Mouse (Mus musculus): Measurements from ENCODE around the gene Dis3.

DNA sequence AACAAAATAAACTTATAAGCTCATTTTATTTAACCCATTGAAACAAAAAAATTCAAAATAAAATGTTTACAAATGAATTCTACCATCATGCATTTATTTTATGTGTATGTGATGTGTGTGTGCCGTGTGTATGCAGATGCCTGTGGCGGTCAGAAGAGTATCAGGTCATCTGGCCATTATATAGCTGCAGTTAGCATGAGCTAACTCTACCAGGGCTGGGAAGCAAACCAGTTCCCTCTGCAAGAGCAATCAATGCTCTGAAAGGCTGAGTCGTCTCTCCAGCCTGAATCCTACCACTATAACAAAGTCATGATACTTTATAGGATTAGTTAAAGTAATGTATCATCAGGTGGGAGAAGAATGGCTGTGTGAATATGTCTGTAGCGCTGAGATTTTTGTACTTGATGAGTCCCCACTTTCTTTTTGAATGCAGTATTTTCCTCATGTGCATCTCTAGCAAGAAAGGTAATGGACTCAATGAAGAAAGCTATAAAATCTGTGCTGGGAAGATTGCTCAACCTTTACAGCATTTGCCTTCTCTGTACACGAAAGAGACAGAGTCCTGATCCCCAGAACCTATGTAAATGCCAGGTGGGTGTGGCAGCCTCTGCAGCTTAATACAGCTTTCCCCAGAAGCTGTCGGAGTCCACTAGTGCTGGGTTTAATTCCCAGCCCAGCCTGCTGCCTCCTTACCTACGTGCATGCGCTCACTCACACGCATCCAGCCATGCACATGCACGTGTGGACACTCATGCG, 22.2 kb upstream of the Dis3 start:
- TF ChIP-seq POLR2A (IDR thresholded peaks at IDR 0.05; ENCODE audit: insufficient read length, low read depth) (no peak), MYOD1 (IDR thresholded peaks at IDR 0.05; ENCODE audit: control insufficient read depth in 1 of 3, insufficient read length in 2 of 3, low read depth in 2 of 3) (no peak), E2F4 (IDR thresholded peaks at IDR 0.05; ENCODE audit: insufficient read depth) (no peak), MYOG (IDR thresholded peaks at IDR 0.05; ENCODE audit: control insufficient read depth in 1 of 3, insufficient read depth in 1 of 3, insufficient read length in 2 of 3, low read depth in 2 of 3) (no peak), POLR2AphosphoS2 (IDR thresholded peaks at IDR 0.05; ENCODE audit: insufficient read length, low read depth) (no peak), MAX (IDR thresholded peaks at IDR 0.05; ENCODE audit: low read depth) (no peak), USF1 (IDR thresholded peaks at IDR 0.05; ENCODE audit: low read depth) (no peak), TCF12 (IDR thresholded peaks at IDR 0.05; ENCODE audit: insufficient read depth, poor library complexity, severe bottlenecking) (no peak), REST (IDR thresholded peaks at IDR 0.05; ENCODE audit: insufficient read depth, insufficient read length) (no peak), SRF (IDR thresholded peaks at IDR 0.05; ENCODE audit: control insufficient read depth, insufficient read length, low read depth) (no peak), CEBPB (IDR thresholded peaks at IDR 0.05; ENCODE audit: insufficient read depth, poor library complexity, severe bottlenecking) (no peak)

Data from myocyte (in vitro differentiated cells).